Mouse (Mus musculus): ENCODE measurements around the gene Mbtd1. TPM values are rescaled to one million over a fixed set of nuclear protein-coding genes. Genes with fewer than 3 reads are reported as not detected.

Gene Mbtd1
- polyA plus RNA-seq (2012; rRNA removed) = 0.40 and 0.88 TPM in 2 replicates

DNA sequence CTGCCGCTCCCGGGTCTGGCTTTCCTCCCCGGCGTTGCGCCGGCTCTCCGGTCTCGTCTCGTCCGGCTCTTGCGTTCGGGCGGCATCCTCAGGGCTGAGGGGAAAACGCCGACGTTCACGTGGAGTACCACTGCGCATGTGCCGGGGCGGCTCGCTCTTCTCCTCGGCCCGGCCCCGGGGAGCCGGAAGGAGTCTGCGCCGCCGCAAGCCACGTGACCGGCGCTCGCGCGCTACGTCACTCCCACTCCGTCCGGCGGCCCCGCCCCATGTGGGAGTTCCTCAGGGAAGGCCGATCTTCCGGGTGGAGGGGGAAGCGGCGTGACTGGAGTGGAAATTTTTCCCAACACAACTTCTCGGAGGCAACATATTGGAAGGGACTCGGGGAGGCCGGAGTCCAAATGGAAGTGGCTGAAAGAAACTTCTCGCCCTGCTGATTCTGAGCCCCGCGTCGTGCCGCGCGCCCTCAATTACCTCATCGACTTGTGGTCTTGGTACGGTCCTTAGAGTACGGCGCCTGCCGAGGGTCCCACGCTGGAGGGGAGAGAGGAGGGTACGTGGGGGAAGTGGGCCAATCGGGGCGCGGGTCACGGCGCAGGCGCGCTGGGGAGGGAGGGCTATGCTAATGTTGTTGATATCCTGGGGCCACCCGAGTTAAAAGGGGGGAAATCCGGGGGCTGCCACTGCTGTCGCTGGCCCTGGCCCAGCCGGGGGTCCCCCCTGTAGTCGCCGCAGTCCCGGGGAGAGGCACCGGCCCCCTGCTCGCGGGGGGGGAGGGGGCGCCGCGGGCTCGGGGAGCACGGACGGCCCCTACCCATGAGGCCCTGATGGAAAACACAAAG, at the start of gene Mbtd1, which contains the start of gene Utp18:
Gene Mbtd1, plus strand, starts transcription at position 281 of the 839 bp plus-strand sequence.
Gene Utp18, minus strand, starts transcription at position 195 of the 839 bp plus-strand sequence.

DNA sequence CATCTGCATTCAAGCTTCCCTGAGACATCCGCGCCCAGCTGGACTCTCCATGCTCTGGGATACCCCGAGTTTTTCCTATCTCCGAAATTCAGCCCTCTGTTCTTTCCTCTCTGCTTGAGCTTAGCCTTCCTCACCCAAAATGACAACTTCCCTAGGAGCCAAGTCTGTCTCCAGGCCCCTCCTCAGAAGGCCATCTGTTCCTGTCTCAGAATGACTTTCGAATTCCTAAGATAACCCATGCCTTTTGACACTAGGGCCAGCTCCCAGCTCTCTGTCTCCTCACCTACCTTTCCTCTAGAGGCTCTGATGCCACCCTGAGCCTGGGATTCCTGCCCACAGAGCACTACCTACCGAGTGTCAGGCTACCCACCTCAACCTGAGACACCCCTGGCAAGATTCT, 70.5 kb downstream of the Mbtd1 start, which contains the start of gene Nme2:
Gene Nme2, minus strand, starts transcription at position 101 of the 400 bp plus-strand sequence.

DNA sequence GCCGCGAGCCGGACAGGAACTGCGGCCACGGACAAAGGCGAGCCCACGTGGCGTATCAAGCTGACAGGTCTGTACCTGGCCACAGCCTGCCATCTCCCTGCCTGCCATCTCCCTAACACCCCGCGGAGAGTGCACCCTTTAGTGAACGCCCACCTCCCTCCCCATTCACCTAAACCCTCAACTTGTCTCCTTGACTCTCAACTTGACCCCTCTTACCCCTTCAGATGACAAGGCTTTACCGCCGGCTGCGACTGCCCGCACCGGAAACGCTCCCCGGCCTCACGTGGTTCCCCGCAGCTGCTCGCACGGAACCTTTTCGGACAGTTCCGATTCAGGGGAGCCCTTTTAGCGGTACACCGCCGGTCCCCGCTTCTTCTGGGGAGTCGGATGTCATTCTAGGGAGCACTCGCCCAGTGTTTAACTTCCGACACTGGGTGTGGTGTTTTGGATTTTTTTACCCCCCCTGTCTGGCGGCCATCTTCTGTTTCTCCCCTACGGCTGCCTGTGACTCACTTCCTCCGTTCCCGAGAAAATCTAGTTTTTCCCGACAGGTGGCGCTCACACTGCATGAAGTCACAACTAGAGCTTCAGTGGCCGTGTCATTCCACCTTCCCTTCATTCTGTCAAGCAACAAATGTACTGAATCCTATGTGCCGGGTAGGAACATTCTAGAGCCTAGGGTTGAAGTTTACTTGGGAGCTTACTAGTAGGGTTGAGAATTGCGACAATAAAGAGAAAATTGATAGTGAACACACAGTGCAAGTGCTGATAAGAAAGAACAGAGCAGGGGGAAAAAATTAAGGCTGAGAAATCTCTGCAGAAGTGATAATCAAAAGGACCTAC, 82.6 kb downstream of the Mbtd1 start, which contains the start of the genes Gm20390 and Nme1:
Gene Gm20390, minus strand, starts transcription at position 289 of the 843 bp plus-strand sequence.
Gene Nme1, minus strand, starts transcription at position 517 of the 843 bp plus-strand sequence.

DNA sequence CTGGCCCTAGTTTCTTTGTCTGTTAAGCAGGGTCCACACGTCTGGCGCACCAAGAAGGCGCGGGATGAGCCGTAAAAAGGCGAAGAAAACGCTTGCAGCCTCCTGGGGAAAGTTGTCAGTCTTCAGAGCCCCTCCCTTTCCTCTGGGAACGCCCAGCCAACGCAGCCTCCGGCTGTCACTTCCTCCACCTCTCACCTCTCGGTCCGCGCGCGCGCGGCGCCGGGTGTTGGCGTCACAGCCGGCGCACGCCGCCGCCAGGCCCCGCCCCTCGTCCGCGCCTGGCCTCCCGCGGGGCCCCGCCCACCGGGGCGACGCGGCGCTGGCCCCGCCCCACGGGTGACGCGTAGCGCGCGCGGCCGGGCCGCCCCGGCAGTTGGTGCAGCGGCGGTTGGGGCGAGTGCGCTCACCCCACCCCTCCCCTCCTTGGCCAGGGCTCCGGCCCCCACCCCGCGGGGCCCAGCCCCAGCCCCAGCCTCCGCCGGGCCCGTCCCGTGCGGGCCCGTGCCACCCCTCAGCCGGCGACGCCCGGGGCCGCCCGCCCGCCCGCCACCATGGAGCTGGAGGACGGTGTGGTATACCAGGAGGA, 110.2 kb downstream of the Mbtd1 start, which contains the start of gene Spag9:
Gene Spag9, plus strand, starts transcription at position 372 of the 586 bp plus-strand sequence.

Other genes with a start within 250 kb of the Mbtd1 start
- 1.5 and 2.3 TPM in 2 replicates for gene Utp18, start 86 bp upstream of the Mbtd1 start, polyA plus RNA-seq (2012; rRNA removed)
- gene Nme2, start 70.4 kb downstream of the Mbtd1 start, polyA plus RNA-seq (2012; rRNA removed) = 87.5 and 128 TPM in 2 replicates
- gene Gm20390, start 82.4 kb downstream of the Mbtd1 start, polyA plus RNA-seq (2012; rRNA removed) = 6.0 and 7.5 TPM in 2 replicates
- 31.6 and 51.3 TPM in 2 replicates for gene Nme1, start 82.7 kb downstream of the Mbtd1 start, polyA plus RNA-seq (2012; rRNA removed)
- gene Spag9, start 110.2 kb downstream of the Mbtd1 start, polyA plus RNA-seq (2012; rRNA removed) = 5.2 and 5.9 TPM in 2 replicates

All from stomach, adult 2 months (tissue).